Mouse (Mus musculus) erythroblast, embryonic 14.5 days (primary cell): Measurements from ENCODE around the gene Psmb9.

Experiments
- GATA1 ChIP-seq: IDR thresholded peaks from 2 replicates; pipeline ENCODE4 v1.6.1; 2012; ENCODE audit warnings: low read length, inconsistent platforms, mixed read lengths
- TAL1 ChIP-seq: IDR thresholded peaks from 3 replicates; pipeline ENCODE4 v1.6.1; 2012; ENCODE audit warnings: low read length, inconsistent platforms, mixed read lengths

- TF ChIP-seq GATA1 (no peak), TAL1 (no peak)
Observed at GRCm38 (mm10) chr17:34209680-34210079, 22.1 kb upstream of the Psmb9 start.
